Mouse (Mus musculus) cerebellum, adult 11 months (tissue): ENCODE results near the gene Olfr305.
"Not testable (repeated sequence)": the region's sequence is repeated elsewhere in the genome, so short reads cannot be mapped to it uniquely, and the experiment has no call there.

Source experiments
- DNase-seq: peaks from one replicate; pipeline ENCODE4 v3.0.0; 2022

Olfr305 gene

DNA sequence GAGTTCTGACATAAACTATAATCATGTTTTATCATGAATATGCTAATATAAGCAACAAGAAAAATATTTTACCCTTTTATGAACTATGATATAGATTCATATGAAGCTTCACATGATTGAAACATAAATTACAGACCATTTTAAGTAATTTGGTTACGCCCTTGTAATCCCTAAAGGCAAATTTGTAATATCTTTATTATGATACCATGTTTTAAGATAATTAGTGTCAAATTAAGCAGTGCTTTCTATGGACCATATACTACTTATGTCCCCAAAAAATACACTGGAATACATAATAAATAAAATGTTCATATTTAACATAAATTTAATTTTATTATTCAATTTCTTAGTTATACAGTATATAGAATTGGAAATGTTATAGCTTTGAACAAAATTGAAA is at the start of gene Olfr305:
Gene Olfr305, minus strand, starts transcription at position 101 of the 400 bp plus-strand sequence.
- DNase-seq, result no peak

DNA sequence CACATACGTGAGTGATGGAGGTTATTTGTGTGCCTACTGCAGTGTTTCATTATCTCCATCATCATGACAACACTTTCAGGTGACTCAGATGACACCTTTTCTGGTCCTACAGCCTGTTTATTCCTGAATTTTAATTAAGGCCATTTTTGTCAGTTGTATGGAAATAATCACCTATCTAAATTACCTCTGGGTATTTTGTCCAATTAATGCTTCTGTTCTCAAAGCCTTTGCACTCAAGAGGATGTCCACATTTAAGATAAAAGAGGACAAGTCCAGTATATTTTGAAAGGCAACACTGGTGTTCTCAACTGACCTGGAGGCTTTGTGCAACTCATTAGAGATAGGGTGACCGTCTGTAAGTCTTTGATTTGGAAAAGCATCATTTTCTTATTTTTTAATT is 36.8 kb upstream of the Olfr305 start, which contains the start of gene Olfr301:
Gene Olfr301, plus strand, starts transcription at position 301 of the 400 bp plus-strand sequence.
- DNase-seq, result no peak

DNA sequence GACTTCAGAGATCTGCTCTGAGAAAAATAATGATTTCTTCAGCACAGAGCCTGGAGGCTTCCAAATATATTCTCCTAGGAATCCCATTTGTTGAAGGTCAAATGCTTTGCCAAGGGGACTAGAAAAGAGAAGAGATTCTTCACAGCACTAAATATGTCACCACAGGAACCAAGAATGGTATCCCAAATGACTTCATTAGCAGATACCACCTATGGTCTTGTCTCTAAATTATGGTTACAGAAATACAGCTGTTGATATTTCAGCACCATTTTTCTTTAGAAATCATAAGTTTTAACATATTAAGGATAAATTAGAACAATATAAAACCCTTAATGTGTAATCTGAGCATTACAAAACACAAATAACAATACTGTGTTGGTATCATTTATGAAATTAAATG is 31.0 kb upstream of the Olfr305 start, which contains the start of gene Olfr303:
Gene Olfr303, minus strand, starts transcription at position 101 of the 400 bp plus-strand sequence.
- no peak for DNase-seq

GRCm38 (mm10) chr7:86386558-86386957 is 19.8 kb upstream of the Olfr305 start, which contains the start of gene Olfr304:
Gene Olfr304, minus strand, starts transcription at chr7:86386658.
- DNase-seq, result no peak

DNA sequence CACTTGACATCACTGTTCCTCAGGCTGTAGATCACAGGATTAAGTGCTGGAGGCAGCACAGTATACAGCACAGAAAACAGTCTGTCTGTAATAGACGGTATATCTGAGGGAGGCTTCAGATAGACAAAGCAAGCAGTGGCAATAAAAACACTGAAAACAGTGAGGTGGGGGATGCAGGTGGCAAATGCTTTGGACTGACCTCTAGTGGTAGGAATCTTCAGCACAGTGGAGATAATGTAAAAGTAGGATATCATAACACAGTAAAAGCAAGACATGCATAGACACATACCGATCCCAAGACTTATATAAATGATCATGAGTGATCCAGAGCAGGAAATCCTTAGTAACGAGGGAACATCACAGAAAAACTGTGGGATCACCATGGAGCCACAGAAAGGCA is 19.0 kb upstream of the Olfr305 start:
- no peak for DNase-seq

- not testable (repeated sequence) for DNase-seq
These were observed 20.4 kb downstream of the Olfr305 start for GRCm38 (mm10) chr7:86346296-86346695.

GRCm38 (mm10) chr7:86344253-86344652 is 22.5 kb downstream of the Olfr305 start:
- no peak for DNase-seq

- no peak for DNase-seq
These were observed 23.7 kb downstream of the Olfr305 start for GRCm38 (mm10) chr7:86342881-86343565.

- DNase-seq, result no peak
These were observed 29.2 kb downstream of the Olfr305 start, which contains the start of gene Olfr307 for GRCm38 (mm10) chr7:86337486-86337885. Gene Olfr307, minus strand, starts transcription at chr7:86337586.

DNA sequence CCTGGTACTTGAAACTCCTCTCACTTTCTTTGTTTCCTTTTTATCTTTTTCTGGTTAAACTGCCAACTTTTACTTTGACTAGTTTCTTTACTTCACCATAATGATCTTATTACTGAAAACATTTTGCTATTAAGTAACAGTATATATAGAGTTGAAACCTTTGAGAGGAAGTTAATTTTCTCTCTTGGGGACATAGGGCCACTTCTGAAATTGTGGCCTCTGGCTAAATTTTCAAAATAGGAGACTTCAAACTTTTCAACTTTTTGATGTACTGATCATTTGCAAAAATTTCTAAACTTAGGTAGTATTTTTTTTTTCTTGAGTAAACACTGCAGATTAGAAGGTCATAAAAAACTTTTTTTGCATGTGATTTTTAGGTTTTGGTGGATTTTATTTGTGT is 41.2 kb downstream of the Olfr305 start, which contains the start of gene Olfr308:
Gene Olfr308, minus strand, starts transcription at position 101 of the 400 bp plus-strand sequence.
- no peak for DNase-seq

DNA sequence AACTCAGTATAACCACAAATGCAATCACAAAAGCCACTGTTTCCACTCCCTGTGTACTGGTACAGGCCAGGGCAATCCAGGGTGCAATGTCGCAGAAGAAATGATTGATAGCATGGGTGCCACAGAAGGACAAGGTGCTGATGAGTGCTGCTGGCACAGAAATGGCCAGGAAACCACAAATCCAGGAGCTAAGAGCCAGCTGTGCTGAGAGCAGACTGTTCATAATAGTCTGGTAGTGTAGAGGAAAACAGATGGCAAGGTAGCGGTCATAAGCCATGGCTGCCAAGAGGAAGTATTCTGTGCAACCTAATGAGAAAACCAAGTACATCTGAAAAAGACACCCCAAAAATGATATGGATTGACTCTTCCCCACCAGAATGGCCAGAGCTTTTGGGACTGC is 45.4 kb downstream of the Olfr305 start:
- no peak for DNase-seq

GRCm38 (mm10) chr7:86313608-86314007 is 53.1 kb downstream of the Olfr305 start, which contains the start of gene Olfr309:
Gene Olfr309, minus strand, starts transcription at chr7:86313708.
- no peak for DNase-seq
